Mouse (Mus musculus): ENCODE results near the gene Tab1. TPM values are rescaled to one million over a fixed set of nuclear protein-coding genes. Genes with fewer than 3 reads are reported as not detected.

Tab1 gene
- total and polyA plus RNA-seq, 3 experiments, result 17.8 to 24.5 (median 24.1) TPM

GRCm38 (mm10) chr15:80098809-80099208, 34.1 kb upstream of the Tab1 start:
- 24% methylated on average over 9 of the region's 9 CpGs for WGBS
- H3K79me2 ChIP-seq (replicated peaks; ENCODE audit: control insufficient read depth, insufficient read depth, low read length), result no peaks in the 10 kb centered on the region
- no peak overlapping the region for H3K27ac ChIP-seq
- no peak for DNase-seq
- no peaks in the 10 kb centered on the region for H3K27me3 ChIP-seq (ENCODE audit: control insufficient read depth, insufficient read depth, low read length)
- intact Hi-C loops (cut with DNase I), result no loop called here
- no peak overlapping the region for H3K4me3 ChIP-seq
- H3K36me3 ChIP-seq (ENCODE audit: control insufficient read depth, insufficient read depth, low read length), result no peaks in the 10 kb centered on the region
- TF ChIP-seq CTCF (IDR thresholded peaks at IDR 0.05) (no peak), POLR2A (IDR thresholded peaks at IDR 0.05; ENCODE audit: insufficient read depth, low read depth, low read length) (no peak), EP300 (IDR thresholded peaks at IDR 0.05; ENCODE audit: insufficient read depth, low read depth, low read length) (no peak)
- H3K9ac ChIP-seq (ENCODE audit: low read depth, low read length), result no peak overlapping the region
- peaks cover 6% of the 10 kb centered on the region for H3K4me1 ChIP-seq (ENCODE audit: control insufficient read depth, insufficient read depth, low read length)

- no peaks in the 10 kb centered on the region for H3K27me3 ChIP-seq (ENCODE audit: control insufficient read depth, insufficient read depth, low read length)
- H3K4me1 ChIP-seq (ENCODE audit: control insufficient read depth, insufficient read depth, low read length), result peaks cover 6% of the 10 kb centered on the region
- H3K27ac ChIP-seq, result no peak overlapping the region
- intact Hi-C loops (cut with DNase I), result no loop called here
- no peak for DNase-seq
- no peak overlapping the region for H3K9ac ChIP-seq (ENCODE audit: low read depth, low read length)
- no peaks in the 10 kb centered on the region for H3K79me2 ChIP-seq (replicated peaks; ENCODE audit: control insufficient read depth, insufficient read depth, low read length)
- 61% methylated on average over 3 of the region's 3 CpGs for WGBS
- no peaks in the 10 kb centered on the region for H3K36me3 ChIP-seq (ENCODE audit: control insufficient read depth, insufficient read depth, low read length)
- TF ChIP-seq CTCF (IDR thresholded peaks at IDR 0.05), result no peak
- no peak overlapping the region for H3K4me3 ChIP-seq
Observed at GRCm38 (mm10) chr15:80099477-80099876, 33.5 kb upstream of the Tab1 start.

- 83% methylated on average over 3 of the region's 3 CpGs for WGBS
- Histone ChIP-seq H3K79me2 (replicated peaks; ENCODE audit: control insufficient read depth, insufficient read depth, low read length) (no peaks in the 10 kb centered on the region), H3K27ac (no peak overlapping the region), H3K4me3 (no peak overlapping the region), H3K27me3 (ENCODE audit: control insufficient read depth, insufficient read depth, low read length) (no peaks in the 10 kb centered on the region), H3K36me3 (ENCODE audit: control insufficient read depth, insufficient read depth, low read length) (no peaks in the 10 kb centered on the region), H3K9ac (ENCODE audit: low read depth, low read length) (no peak overlapping the region), H3K4me1 (ENCODE audit: control insufficient read depth, insufficient read depth, low read length) (peaks cover 6% of the 10 kb centered on the region)
- DNase-seq, result no peak
- intact Hi-C loops (cut with DNase I), result no loop called here
- TF ChIP-seq EP300 (IDR thresholded peaks at IDR 0.05; ENCODE audit: insufficient read depth, low read depth, low read length) (no peak), CTCF (IDR thresholded peaks at IDR 0.05) (no peak), POLR2A (IDR thresholded peaks at IDR 0.05; ENCODE audit: insufficient read depth, low read depth, low read length) (no peak)
Observed at GRCm38 (mm10) chr15:80100196-80100595, 32.7 kb upstream of the Tab1 start.

GRCm38 (mm10) chr15:80100871-80101270, 32.1 kb upstream of the Tab1 start:
- Histone ChIP-seq H3K4me3 (no peak overlapping the region), H3K36me3 (ENCODE audit: control insufficient read depth, insufficient read depth, low read length) (no peaks in the 10 kb centered on the region), H3K9ac (ENCODE audit: low read depth, low read length) (no peak overlapping the region), H3K27me3 (ENCODE audit: control insufficient read depth, insufficient read depth, low read length) (no peaks in the 10 kb centered on the region), H3K4me1 (ENCODE audit: control insufficient read depth, insufficient read depth, low read length) (peaks cover 6% of the 10 kb centered on the region), H3K79me2 (replicated peaks; ENCODE audit: control insufficient read depth, insufficient read depth, low read length) (no peaks in the 10 kb centered on the region), H3K27ac (no peak overlapping the region)
- WGBS, result 62% methylated on average over 10 of the region's 10 CpGs
- no peak for DNase-seq
- TF ChIP-seq EP300 (IDR thresholded peaks at IDR 0.05; ENCODE audit: insufficient read depth, low read depth, low read length) (no peak), POLR2A (IDR thresholded peaks at IDR 0.05; ENCODE audit: insufficient read depth, low read depth, low read length) (no peak), CTCF (IDR thresholded peaks at IDR 0.05) (no peak)
- intact Hi-C loops (cut with DNase I), result no loop called here

- Histone ChIP-seq H3K4me3 (no peak overlapping the region), H3K9ac (ENCODE audit: low read depth, low read length) (no peak overlapping the region), H3K27me3 (ENCODE audit: control insufficient read depth, insufficient read depth, low read length) (no peaks in the 10 kb centered on the region), H3K27ac (no peak overlapping the region), H3K4me1 (ENCODE audit: control insufficient read depth, insufficient read depth, low read length) (peaks cover 6% of the 10 kb centered on the region), H3K79me2 (replicated peaks; ENCODE audit: control insufficient read depth, insufficient read depth, low read length) (no peaks in the 10 kb centered on the region), H3K36me3 (ENCODE audit: control insufficient read depth, insufficient read depth, low read length) (no peaks in the 10 kb centered on the region)
- TF ChIP-seq EP300 (IDR thresholded peaks at IDR 0.05; ENCODE audit: insufficient read depth, low read depth, low read length), result no peak
- TF ChIP-seq CTCF (IDR thresholded peaks at IDR 0.05), result no peak
- no peak for TF ChIP-seq POLR2A (IDR thresholded peaks at IDR 0.05; ENCODE audit: insufficient read depth, low read depth, low read length)
- DNase-seq, result no peak
- intact Hi-C loops (cut with DNase I), result no loop called here
- WGBS, result 81% methylated on average over 6 of the region's 6 CpGs
Observed at GRCm38 (mm10) chr15:80101503-80101902, 31.4 kb upstream of the Tab1 start.

- Histone ChIP-seq H3K4me3 (no peak overlapping the region), H3K27ac (no peak overlapping the region), H3K4me1 (ENCODE audit: control insufficient read depth, insufficient read depth, low read length) (peaks cover 6% of the 10 kb centered on the region), H3K27me3 (ENCODE audit: control insufficient read depth, insufficient read depth, low read length) (no peaks in the 10 kb centered on the region), H3K36me3 (ENCODE audit: control insufficient read depth, insufficient read depth, low read length) (no peaks in the 10 kb centered on the region), H3K9ac (ENCODE audit: low read depth, low read length) (no peak overlapping the region), H3K79me2 (replicated peaks; ENCODE audit: control insufficient read depth, insufficient read depth, low read length) (no peaks in the 10 kb centered on the region)
- 83% methylated on average over 6 of the region's 6 CpGs for WGBS
- TF ChIP-seq CTCF (IDR thresholded peaks at IDR 0.05), result no peak
- no peak for TF ChIP-seq POLR2A (IDR thresholded peaks at IDR 0.05; ENCODE audit: insufficient read depth, low read depth, low read length)
- TF ChIP-seq EP300 (IDR thresholded peaks at IDR 0.05; ENCODE audit: insufficient read depth, low read depth, low read length), result no peak
- intact Hi-C loops (cut with DNase I), result no loop called here
- no peak for DNase-seq
Observed at GRCm38 (mm10) chr15:80102495-80102894, 30.4 kb upstream of the Tab1 start.
